Mouse (Mus musculus): ENCODE measurements at regions not wholly inside any gene's neighbourhood (a gene's known extent, or its start where the extent isn't known, plus 50 kb on each side); places are given as distances from the start of the nearest gene placed in this dataset.

DNA sequence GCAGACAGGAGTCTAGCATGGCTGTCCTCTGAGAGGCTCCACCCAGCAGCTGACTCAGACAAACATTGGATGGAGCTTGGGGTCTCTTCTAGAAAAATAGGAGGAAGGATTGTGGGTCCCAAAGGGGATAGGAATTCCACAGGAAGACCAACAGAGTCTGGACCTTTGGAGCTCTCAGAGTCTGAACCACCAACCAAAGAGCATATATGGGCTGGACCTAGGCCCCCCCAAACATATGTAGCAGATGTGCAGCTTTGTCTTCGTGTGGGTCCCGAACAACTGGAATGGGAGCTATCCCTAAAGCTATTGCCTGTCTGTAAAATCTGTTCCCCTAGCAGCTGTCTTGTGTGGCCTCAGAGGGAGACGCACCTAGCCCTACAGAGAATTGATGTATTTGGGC, 50.1 kb upstream of the Cpm start:
- DNase-seq (ENCODE audit: low read depth, low spot score): no peak

DNA sequence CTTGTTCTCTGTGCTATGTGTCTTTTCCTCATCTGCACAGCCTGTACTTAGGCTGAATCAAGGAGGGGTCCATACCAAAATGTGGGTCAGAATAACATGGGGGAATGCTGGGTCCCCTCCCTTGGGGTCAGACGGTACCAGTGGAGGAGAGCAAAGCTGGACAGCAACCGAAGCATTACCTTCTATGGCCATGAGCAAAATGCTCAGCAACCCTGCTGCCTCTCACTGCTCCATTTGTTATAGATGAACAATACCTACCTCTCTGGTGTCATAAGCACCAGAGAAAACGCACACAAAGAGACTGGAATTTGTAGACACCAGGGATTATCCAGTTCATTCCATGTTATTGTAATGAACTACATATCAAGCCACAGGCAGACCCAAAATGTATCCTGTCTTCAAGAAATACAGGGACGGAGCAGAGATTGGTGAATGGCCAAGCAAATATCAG, 50.6 kb upstream of the Cpm start:
- DNase-seq (ENCODE audit: low read depth, low spot score): no peak

DNA sequence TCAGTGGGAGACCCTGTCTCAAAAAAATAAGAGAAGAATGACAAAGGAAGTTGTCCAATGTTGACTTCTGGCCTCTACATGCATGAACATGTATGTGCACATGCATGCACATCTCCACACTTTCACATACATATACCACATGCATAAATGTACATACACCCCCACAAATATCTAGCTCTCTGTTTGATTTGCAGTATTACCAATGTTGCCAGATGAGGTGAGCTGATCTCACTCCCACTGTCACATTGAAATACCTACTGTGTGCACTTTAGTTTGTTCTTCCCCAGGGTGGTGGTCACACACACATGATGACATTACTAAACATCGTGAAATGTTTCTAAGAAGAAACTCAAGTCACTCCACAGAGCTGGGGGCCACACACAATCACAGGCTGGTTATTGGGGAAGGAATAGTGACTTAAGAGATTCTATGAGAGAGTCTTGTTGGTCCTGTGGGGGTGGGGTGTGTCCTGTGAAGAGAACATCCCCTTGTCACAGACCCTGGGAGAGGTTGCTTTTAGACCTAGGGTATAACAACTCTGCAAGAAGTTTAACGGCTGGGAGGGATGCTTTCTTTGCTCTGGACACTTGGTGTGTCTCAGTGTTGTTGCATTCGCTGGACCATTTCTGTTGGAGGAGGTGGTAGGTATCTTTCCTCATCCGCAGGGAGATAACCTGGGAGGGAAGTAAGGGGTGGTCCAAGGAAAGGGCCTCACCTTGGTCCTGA, 51.2 kb upstream of the Cpm start:
- no peak for DNase-seq (ENCODE audit: low read depth, low spot score)

DNA sequence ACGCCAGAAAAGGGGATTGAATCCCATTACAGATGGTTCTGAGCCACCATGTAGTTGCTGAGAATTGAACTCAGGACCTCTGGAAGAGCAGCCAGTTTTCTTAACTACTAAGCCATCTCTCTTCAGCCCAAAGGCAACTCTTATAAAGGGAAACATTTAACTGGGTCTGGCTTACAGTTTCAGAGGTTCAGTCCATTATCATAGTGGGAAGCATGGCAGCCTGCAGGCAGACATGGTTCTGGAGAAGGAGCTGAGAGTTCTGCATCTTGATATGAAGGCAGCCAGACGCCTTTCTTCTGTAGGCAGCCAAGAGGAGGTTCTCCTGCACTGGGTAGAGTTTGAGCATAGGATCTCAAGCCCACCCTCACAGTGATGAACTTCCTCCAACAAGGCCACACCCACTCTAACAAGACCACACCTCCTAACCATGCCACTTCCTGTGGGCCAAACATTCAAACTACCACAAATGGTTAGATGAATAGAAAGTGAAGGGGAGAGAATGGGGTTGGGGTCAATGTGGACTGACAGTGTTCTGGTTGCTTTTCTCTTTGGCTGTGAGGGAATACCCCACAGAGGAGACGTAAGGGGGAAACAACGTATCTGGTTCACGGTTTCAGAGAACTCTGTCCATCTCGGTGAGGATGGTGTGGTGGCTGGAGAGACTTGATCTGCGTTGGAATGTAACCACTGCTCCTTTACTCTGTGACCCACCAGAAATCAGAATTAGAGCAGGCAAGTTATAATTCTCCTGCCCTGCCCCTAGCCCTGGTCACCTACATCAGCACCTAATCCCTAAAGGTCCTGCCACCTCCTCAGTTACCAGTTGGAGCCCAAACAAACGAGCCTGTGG, 52.2 kb upstream of the Cpm start:
- DNase-seq (ENCODE audit: low read depth, low spot score): no peak

DNA sequence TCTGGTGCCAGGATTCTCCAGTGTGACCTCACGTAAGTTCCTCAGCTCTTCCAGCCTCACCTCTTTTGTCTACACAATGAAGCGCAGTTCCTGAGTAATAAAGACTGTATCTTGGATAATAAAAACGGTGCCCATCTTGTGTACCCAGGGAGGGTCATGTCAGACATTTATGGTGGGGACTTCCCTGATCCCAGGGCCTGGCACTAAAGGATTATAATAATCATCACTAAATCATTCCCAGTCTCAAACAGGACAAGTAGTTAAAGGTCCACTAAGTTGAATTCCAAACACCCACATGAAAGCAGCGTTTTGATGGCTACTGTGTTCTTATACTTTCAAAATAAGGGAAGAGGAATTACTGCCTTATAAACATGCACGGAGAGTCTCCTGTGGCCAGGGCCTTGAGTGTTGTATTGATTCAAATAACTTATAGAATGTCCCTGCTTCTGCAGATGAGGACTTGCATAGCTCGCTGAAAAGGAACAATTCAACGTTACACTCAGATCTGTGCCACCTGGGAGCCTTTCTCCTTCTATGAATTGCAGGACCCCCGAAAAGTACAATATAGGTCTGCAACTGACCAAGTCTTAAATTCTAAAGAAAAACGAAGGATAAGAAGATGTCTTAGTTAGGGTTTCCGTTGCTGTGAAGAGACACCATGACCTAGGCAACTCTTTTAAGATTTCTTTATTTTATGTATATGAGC, 53.0 kb upstream of the Cpm start:
- no peak for DNase-seq (ENCODE audit: low read depth, low spot score)

DNA sequence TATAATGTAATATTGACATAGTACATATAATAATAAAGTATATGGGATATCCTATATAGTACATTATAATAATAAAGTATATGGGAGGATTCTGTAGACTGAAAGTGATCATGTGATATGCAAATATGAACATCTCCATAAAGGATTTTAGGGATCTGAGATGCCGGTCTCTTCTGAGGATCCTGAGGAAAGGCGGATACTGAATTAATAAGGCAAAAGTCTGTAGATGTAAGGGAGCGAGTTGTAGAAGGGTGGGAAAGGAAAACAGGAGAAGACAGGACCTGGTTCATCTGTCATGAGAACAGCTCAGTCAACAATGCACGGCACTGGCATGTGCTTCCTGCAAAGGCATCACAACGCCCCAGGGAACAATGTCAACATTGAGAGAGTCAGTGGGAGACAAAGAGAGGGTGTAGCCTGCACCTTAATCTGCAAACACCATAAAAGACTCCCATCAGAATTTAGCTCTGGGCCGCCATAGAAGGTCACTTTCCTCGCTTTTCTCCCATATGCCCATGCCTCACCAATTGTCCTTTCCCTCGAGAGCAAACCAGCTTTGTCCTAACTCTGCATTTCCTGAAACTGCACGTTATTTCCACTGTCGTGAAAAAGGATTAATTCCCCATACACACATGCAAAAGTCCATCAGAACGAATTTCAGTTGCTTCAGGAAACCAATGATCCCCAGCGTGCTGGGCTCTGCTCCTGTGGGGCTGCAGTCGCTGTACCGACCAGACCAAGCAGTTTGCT, 53.7 kb upstream of the Cpm start:
- peak; percentile 75 for DNase-seq (ENCODE audit: low read depth, low spot score)

DNA sequence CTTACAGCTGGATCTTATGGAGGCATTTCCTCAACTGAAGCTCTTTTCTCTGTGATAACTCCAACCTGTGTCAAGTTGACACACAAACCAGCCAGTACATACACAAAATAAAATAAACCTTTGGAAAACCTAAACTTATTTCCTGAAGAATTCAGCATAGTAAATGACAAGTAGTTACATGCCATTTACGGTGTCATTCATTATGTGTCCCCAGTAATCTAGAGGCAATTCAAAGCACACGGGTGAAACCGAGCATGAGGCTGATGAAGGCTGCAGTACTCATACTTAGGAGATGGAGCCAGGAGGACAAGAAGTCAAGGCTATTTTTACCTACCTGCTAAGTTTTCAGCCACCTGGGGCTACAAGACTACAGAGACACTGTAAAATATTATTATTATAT, 54.4 kb upstream of the Cpm start:
- no peak for DNase-seq (ENCODE audit: low read depth, low spot score)

DNA sequence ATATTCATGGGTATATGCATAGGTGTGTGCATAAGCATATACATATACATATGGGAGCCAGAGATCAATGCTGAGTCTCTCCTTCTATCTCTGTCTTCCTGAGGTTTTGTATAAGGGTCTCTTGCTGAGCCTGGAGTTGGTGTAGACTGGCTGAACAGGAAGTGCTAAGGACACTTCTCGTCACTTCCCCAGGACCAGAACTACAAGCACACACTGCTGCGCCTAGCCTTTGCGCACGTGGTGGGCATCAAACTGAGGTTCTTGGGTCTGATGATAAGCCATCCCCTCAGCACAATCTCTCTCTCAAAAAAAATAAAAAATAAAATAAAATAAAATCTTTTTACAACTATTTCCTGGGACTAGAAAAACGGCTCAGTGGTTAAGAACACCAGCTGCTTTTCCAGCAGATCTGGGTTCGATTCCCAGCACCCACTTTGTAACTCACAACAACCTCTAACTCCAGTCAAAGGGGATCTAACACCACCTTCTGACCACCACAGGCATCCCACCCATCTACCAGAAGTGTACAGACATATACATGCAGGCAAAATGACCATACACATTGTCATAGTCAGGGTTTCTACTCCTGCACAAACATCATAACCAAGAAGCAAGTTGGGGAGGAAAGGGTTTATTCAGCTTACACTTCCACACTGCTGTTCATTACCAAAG, 55.1 kb upstream of the Cpm start:
- DNase-seq (ENCODE audit: low read depth, low spot score): no peak

DNA sequence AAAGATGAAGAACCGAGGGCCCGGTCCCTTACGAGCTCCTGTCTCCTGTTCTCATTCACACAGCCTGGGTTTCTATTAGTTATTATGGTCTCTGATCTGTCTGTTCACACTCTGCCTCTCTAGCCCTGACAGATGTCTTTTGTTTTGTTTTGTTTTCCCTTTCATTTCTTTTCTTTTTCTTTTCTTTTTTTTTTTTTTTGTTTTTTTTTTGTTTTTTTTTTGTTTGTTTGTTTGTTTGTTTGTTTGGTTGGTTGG, 55.8 kb upstream of the Cpm start:
- no peak for DNase-seq (ENCODE audit: low read depth, low spot score)

DNA sequence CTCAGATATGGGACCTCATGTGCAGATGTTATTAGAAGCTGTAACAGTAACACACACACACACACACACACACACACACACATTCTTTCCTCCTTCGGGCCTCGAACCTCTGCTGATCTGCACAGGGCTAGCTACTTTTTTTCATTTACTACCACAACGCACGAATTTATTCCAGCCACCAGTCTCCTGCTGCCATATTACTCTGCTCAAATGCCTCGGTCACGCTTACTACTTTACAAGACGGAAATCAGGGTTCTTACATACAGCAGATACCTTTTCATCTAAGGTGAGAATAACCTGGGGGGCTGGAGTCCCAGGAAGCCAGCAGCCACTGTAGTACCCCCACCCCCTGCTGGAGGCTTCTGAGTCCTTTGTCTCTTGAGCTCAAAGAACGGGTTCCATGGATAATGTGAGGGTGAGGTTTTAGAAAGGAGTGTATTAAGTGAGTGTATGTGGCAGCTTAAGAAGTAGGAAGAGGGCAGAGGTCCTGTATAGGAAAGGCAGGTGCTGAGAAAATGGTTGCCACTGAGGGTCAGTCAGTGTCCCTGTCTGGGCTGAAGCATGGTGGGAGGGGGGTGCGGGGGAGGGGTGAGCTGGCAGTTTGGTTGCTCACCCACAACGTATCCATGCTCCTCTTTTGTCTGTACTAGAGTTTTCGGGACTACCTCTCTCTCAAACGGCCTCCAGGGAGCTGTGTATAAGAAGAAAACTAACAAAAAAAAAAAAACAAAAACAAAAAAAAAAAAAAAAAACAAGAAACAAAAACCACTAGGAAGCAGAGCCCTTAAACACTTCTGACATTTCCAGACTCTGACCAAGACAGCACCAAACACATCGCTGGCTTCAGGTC, 56.3 kb upstream of the Cpm start:
- DNase-seq (ENCODE audit: low read depth, low spot score): no peak

DNA sequence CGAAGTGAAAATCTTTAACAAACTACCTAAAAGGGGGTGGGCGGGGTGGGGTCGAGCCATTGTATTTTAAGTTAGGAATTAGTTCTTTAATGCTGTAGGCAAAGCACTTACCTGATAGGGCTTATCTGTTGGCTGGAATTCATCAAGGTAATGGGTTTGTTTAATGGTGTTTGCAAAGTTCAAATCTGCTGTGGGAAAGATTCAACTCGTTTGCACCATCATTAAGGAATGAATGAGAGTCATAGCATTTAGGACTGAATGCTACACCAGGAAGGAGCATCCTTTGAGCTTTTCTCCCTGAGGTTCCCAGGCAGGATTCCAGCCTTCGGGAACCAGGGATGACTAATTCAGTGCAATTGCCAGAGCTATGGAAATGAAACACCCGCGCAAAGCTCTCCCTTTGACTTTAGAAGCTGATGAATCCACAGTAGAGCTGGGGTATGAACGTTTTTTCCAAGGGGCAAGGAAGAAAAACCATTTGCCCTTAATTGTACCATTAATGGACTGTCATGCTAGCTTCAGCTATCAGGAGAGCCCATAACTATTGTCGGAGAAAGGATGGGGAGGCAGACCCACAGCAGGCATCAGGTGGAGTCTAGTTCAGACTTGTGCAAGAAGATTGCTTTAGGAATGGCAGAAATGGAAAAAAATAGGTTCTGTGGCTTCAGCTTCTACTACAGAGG, 57.3 kb upstream of the Cpm start:
- DNase-seq (ENCODE audit: low read depth, low spot score): no peak

DNA sequence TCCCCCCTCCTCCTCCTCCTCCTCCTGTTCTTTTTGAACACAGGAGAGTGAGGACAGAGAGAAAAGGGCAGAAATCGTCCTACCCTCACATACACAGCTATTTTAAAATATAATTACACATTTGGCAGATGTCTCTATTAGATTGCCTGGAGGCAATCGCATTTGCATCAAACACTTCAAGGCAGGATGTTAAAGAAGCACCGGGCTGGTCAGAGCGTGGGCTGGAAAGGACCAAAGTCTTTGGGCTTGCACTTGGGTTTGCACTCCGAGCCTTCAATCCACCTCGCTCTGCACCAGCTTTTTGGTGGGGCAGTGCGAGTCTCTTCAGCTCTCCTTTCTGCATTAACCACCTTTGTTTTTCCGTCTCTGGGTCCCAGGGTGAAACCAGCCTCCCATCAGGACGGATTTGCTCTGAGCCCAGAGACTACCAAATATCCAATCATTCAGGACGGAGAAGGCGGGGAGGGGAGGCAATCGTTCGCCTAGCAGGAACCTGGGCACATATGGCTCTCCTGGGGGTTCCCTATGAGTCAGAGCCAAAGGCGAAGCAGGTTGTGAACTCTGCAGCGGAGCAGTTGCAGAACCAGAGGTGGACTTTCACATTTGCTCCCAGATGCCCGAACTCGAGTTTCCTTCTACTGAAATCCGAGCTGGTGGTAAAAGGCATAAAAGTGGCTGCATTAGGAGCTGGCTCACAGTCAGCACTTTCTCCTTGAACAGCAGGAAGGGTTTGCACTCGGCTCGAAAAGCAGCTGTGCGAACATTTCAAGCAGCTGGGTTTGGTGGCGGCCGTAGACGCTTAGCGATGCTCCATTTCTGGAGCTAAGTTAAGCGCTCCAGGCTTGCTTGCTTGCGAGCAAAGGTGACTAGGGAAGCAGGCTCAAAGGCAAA, 58.1 kb upstream of the Cpm start:
- peak; percentile 44 for DNase-seq (ENCODE audit: low read depth, low spot score)

DNA sequence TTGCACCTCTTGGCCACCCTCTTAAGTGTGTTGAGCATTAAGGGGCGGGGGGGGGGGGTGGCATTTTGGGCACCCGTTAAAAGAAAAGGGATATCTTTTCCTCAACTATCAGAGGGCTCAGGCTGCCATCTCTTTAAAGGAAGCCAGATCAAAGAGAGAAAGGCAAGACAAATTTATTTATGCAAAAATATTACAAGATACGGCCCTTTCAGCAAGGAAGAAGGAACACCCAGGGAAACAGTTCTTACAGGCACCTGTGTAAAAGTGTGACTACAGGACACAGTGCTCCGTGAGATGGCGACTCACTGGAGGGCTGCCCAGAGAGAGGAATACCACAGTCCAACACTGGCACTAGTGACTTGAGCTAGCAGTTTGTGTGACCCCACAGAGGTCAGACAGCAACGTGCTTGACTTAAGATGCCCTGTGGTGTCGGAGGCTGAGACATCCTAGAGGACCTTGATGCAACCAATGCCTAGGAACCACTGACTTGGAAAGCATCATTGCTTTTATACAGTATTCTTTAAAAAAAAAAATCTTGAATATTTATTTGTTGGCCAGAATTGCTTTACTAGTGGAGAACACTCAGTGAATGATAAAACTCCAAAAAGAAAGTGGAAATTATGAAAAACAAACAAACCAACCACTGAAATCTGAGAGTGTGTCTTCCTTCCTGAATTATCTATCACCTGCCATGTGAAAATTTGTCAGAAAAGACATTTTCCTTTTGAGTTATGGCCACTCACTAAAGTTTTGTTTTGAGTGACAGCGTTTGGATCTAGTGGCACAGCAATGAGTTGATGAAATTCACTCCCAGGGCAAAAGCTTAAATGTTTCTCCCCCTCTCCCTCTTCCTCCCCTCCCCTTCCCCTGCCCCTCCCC, 59.0 kb upstream of the Cpm start:
- no peak for DNase-seq (ENCODE audit: low read depth, low spot score)

DNA sequence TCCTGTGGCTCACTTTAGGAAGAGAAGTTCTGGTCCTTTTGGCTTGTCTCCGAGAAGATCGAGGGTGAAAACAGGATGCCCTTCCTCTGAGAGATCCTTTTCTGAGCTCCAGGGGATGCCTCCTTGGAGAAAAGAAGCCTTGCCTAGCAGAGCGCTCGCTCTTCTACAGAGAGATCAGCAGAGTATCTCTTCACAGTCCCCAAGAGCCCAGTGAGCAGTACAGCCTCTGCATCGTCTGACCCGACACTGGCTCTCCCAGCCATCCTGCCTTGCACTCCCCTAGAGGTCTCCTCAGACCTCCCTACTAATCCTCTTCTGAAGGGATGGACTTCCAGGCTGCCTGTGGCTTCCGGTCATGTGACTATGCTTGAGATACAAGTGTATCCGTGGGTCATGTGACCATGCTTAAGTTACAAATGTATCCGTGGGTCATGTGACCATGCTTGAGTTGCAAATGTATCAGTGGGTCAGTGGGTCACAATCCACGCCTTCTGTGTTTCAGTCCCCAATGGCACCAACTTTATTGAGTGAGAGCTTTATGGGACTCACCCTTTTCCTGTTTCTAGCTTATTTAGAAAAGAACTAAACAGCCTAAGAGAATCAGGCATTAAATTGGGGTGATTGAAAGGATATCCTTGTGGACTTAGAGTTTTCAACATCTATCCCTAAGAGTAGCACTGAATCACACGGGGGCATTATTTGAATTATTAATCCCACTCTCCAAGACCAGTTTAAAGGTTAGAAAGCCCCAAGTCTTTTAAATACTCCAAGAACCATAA, 59.8 kb upstream of the Cpm start:
- no peak for DNase-seq (ENCODE audit: low read depth, low spot score)

DNA sequence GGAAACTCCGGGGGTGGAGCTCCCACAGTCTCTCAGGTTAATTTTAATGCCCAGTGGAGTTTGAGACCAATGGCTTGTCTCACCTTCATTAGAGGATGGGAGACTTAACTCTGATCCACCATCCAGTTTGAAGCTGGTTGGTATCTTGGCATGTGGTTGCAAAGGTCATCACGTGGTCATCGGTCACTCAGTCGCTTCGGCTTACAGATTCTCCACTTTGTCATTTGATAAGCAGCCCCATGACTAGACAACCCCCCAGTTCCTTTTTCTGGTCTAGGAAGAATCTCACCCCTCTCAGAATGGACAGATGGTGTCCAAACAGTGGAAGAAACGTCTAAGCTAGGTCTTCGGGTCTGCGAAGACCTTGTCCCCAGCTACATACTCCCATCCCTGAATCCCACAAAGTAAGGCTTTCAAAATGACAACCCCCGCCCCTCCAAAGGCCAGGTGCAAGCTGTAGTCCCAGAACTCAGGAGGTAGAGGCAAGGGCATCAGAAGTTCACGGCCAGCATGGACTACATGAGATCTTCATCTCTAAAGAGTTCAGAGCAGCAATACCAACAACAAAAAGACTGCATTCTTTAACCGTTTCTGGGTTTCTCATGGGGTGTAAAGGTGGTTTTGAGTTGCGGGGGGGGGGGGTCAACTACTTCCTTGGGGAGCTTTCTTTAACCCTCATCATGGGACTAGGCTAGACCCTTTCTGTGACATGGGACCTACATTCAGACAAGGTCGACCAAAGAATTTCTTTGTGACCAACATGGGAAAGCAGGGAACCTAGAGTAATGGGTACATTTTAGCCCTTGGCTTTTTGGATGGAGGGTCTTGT, 60.6 kb upstream of the Cpm start:
- DNase-seq (ENCODE audit: low read depth, low spot score): no peak

DNA sequence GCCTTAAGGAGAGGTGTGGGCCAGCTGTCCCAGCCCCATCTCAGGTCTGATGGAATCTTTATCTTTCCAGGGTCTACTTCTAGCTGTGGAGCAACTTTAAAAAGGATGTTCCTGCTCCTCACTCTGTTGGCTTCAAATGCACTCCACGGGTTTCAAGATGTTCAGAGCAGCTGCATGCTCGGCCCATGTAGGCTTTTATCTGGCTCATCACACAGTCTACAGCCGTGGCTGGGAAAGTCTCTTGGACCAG, 61.2 kb upstream of the Cpm start:
- no peak for DNase-seq (ENCODE audit: low read depth, low spot score)

All from ZHBTc4 (cell line).